Mouse (Mus musculus) adrenal gland, postnatal 36 days (tissue): Measurements from ENCODE around the gene Ptf1a. TPM values are rescaled to one million over a fixed set of nuclear protein-coding genes. Genes with fewer than 3 reads are reported as not detected.

Source experiments
- DNase-seq, 2 experiments: peaks; one replicate each; pipeline ENCODE4 v3.0.0; 2021; ENCODE audit warnings: mixed read lengths in 1 of 2
- long read RNA-seq, 2 experiments: library from polyadenylated mRNA; stranded (forward); transcript quantifications; one replicate each; pipeline ENCODE4 v2.0.0; 2021; ENCODE audit warnings: borderline sequencing depth in 2 of 2
- total RNA-seq, 2 experiments: library from RNA; stranded (reverse); gene quantifications; 2 replicates each; pipeline ENCODE4 v1.2.3; 2021

Gene Ptf1a
- not detected for total RNA-seq
- long read RNA-seq, experiment 1: 0 reads
- long read RNA-seq, experiment 2, partial matches to known transcripts: 0 of 1 reads
- long read RNA-seq, experiment 2, other reads (novel, unspliced or antisense): 0 of 1 reads

- no peak for DNase-seq
Observed at GRCm38 (mm10) chr2:19444931-19445831, at the start of gene Ptf1a. Gene Ptf1a, plus strand, starts transcription at chr2:19445663.

- DNase-seq: no peak
Observed at GRCm38 (mm10) chr2:19405409-19405808, 40.1 kb upstream of the Ptf1a start.

- no peak for DNase-seq
Observed at GRCm38 (mm10) chr2:19406531-19406930, 38.9 kb upstream of the Ptf1a start.

- DNase-seq: peak; percentile 47 to 68
Observed at GRCm38 (mm10) chr2:19414222-19414965, 31.1 kb upstream of the Ptf1a start.

- DNase-seq: peak in 1 of 2 experiments; percentile 41
Observed at GRCm38 (mm10) chr2:19415063-19415521, 30.4 kb upstream of the Ptf1a start.

GRCm38 (mm10) chr2:19416066-19416465 lies 29.4 kb upstream of the Ptf1a start:
- no peak for DNase-seq

- DNase-seq: no peak
Observed at GRCm38 (mm10) chr2:19419686-19420345, 25.6 kb upstream of the Ptf1a start.

GRCm38 (mm10) chr2:19422226-19422625 lies 23.2 kb upstream of the Ptf1a start:
- DNase-seq: no peak

GRCm38 (mm10) chr2:19423086-19423485 lies 22.4 kb upstream of the Ptf1a start:
- no peak for DNase-seq

GRCm38 (mm10) chr2:19429031-19429430 lies 16.4 kb upstream of the Ptf1a start:
- DNase-seq: peak; percentile 57 to 77

- DNase-seq: no peak
Observed at GRCm38 (mm10) chr2:19429691-19430690, 15.5 kb upstream of the Ptf1a start.

GRCm38 (mm10) chr2:19430746-19431145 lies 14.7 kb upstream of the Ptf1a start:
- no peak for DNase-seq

- DNase-seq: no peak
Observed at GRCm38 (mm10) chr2:19431186-19431585, 14.3 kb upstream of the Ptf1a start.

- DNase-seq: no peak
Observed at GRCm38 (mm10) chr2:19431614-19432323, 13.7 kb upstream of the Ptf1a start.

- DNase-seq: no peak
Observed at GRCm38 (mm10) chr2:19444346-19444745, 1.1 kb upstream of the Ptf1a start.

- no peak for DNase-seq
Observed at GRCm38 (mm10) chr2:19445871-19446501, 523 bp downstream of the Ptf1a start.

- no peak for DNase-seq
Observed at GRCm38 (mm10) chr2:19446746-19447145, 1.3 kb downstream of the Ptf1a start.

GRCm38 (mm10) chr2:19448042-19448700 lies 2.7 kb downstream of the Ptf1a start:
- DNase-seq: peak; percentile 13 to 20

- DNase-seq: no peak
Observed at GRCm38 (mm10) chr2:19449308-19449707, 3.8 kb downstream of the Ptf1a start.
